Comparison of ENCODE assay signal across 27 mouse cellular contexts in the genomic region with DNA sequence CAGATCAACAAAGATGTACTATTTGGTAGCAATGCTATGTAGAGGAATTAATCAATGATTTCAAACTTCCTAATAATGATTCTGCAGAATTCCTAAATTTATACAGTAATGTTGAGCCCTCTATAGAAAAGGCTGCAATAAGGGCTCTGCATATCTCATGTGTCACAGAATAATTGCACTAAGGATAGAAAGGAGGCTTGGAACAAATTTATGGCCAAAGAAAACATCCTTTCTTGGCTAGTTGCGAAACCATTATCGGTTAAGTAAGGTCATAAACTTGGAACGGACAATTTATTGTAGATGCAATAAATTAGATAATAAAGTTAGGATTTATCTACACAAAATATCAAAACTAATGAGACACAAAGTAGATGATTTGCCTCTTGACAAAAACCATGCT. TPM values are rescaled to one million over a fixed set of nuclear protein-coding genes. Genes with fewer than 3 reads are reported as not detected.
DNase-seq lines count a peak whose midpoint lies in the region; ATAC-seq and TF ChIP-seq lines count a peak whose summit lies in the region.
"Had no signal": no experiment of that assay in that cellular context is flagged by ENCODE, and none has a peak within 500 bp of the region (broad histone marks: within the 10 kb centered on the region; RNA-seq: fewer than 3 reads in every experiment).

No protein-coding gene starts in this region.

- H3K79me2 ChIP-seq in C2C12 (ENCODE audit: control insufficient read depth, insufficient read depth) (no peaks in the 10 kb centered on the region), myocyte (ENCODE audit: control insufficient read depth, insufficient read depth) (no peaks in the 10 kb centered on the region)

- H3K4me3 ChIP-seq in kidney, adult 2 months (ENCODE audit: insufficient read depth, low read depth, low read length) = no peak overlapping the region
- H3K4me3 ChIP-seq in kidney, embryonic 16.5 days (ENCODE audit: low read length) = no peak overlapping the region
- no peak overlapping the region for H3K4me3 ChIP-seq in C2C12 (ENCODE audit: insufficient read depth, poor library complexity, severe bottlenecking)
- H3K4me3 ChIP-seq in myocyte = no peak overlapping the region
- H3K4me3 ChIP-seq: embryonic facial prominence, embryonic 10.5 days; embryonic facial prominence, embryonic 13.5 days; forebrain, embryonic 10.5 days; forebrain, embryonic 13.5 days; gastrocnemius, adult 2 months; hindbrain, embryonic 12.5 days; hindbrain, embryonic 15.5 days had no signal

- ATAC-seq in kidney, embryonic 16.5 days (ENCODE audit: low FRiP score, low TSS enrichment) = peak; percentile 84; the same call in 1 of the 2 replicates
- ATAC-seq: forebrain, embryonic 13.5 days; forebrain, embryonic 16.5 days had no signal

- no peak overlapping the region for H3K27ac ChIP-seq in kidney, adult 2 months (ENCODE audit: insufficient read depth, low read depth, low read length)
- H3K27ac ChIP-seq in kidney, embryonic 16.5 days (ENCODE audit: low read length) = no peak overlapping the region
- H3K27ac ChIP-seq: embryonic facial prominence, embryonic 10.5 days; embryonic facial prominence, embryonic 13.5 days; forebrain, embryonic 10.5 days; forebrain, embryonic 13.5 days; gastrocnemius, adult 2 months; hindbrain, embryonic 12.5 days; hindbrain, embryonic 15.5 days had no signal

- no peak overlapping the region for H3ac ChIP-seq in C2C12 (ENCODE audit: control insufficient read depth, insufficient read length, low read depth)
- no peak overlapping the region for H3ac ChIP-seq in myocyte (ENCODE audit: control insufficient read depth, insufficient read length)

- DNase-seq in kidney, adult 2 months = peak; percentile 13
- DNase-seq in kidney, postnatal 25 days = no peak
- no peak for DNase-seq in kidney, adult 8-10 months
- DNase-seq in lung, postnatal 25 days (ENCODE audit: low spot score) = no peak
- DNase-seq: adrenal gland, adult 8-10 months; adrenal gland, postnatal 25 days; cerebellum, adult 11-12 months; cerebellum, adult 8-10 months; cerebellum, postnatal 10 days; cerebellum, postnatal 36 days; embryo, embryonic 11 days; gastrocnemius, adult 2 months; gastrocnemius, postnatal 14 days; heart, adult 11 months had no signal

- H3K9me3 ChIP-seq in kidney, embryonic 16.5 days (ENCODE audit: low read length) = no peaks in the 10 kb centered on the region
- H3K9me3 ChIP-seq: embryonic facial prominence, embryonic 10.5 days; embryonic facial prominence, embryonic 13.5 days; forebrain, embryonic 10.5 days; forebrain, embryonic 13.5 days; hindbrain, embryonic 12.5 days; hindbrain, embryonic 15.5 days had no signal

- TF ChIP-seq CTCF in kidney, adult 2 months (conservative IDR thresholded peaks at IDR 0.05; ENCODE audit: insufficient read depth, insufficient read length, low read depth, low read length) = no peak
- no peak for TF ChIP-seq CTCF in C2C12 (IDR thresholded peaks at IDR 0.05; ENCODE audit: control insufficient read depth, insufficient read depth, insufficient read length)

- H3K27me3 ChIP-seq in kidney, adult 2 months (replicated peaks; ENCODE audit: control insufficient read depth, insufficient read depth, low read length) = no peaks in the 10 kb centered on the region
- no peaks in the 10 kb centered on the region for H3K27me3 ChIP-seq in kidney, embryonic 16.5 days (ENCODE audit: insufficient read depth, low read length)
- H3K27me3 ChIP-seq in C2C12 (ENCODE audit: control insufficient read depth, insufficient read depth, insufficient read length) (no peaks in the 10 kb centered on the region), myocyte (ENCODE audit: control insufficient read depth, insufficient read depth, insufficient read length) (no peaks in the 10 kb centered on the region)
- H3K27me3 ChIP-seq: CH12.LX; embryonic facial prominence, embryonic 13.5 days; forebrain, embryonic 13.5 days; hindbrain, embryonic 12.5 days; hindbrain, embryonic 15.5 days had no signal

- H3K79me3 ChIP-seq in C2C12 (ENCODE audit: low read depth) = no peaks in the 10 kb centered on the region

- no peak for TF ChIP-seq POLR2A in kidney, adult 2 months (IDR thresholded peaks at IDR 0.05; ENCODE audit: low read depth, low read length)
- no peak for TF ChIP-seq POLR2A in myocyte (IDR thresholded peaks at IDR 0.05; ENCODE audit: insufficient read length, low read depth)

- no peaks in the 10 kb centered on the region for H3K4me1 ChIP-seq in kidney, adult 2 months (ENCODE audit: control insufficient read depth, insufficient read depth, low read length)
- no peaks in the 10 kb centered on the region for H3K4me1 ChIP-seq in kidney, embryonic 16.5 days (ENCODE audit: insufficient read depth, low read length)
- H3K4me1 ChIP-seq: embryonic facial prominence, embryonic 10.5 days; embryonic facial prominence, embryonic 13.5 days; forebrain, embryonic 10.5 days; forebrain, embryonic 13.5 days; hindbrain, embryonic 12.5 days; hindbrain, embryonic 15.5 days had no signal

- WGBS in kidney, adult 2 months = 32% methylated on average over 3 of the region's 3 CpGs
- 26% methylated on average over 3 of the region's 3 CpGs for WGBS in kidney, embryonic 16.5 days

- no peak overlapping the region for H3K4me2 ChIP-seq in kidney, embryonic 16.5 days (replicated peaks; ENCODE audit: low read depth, low read length)
- H3K4me2 ChIP-seq in myocyte (ENCODE audit: low read depth) = no peak overlapping the region
- H3K4me2 ChIP-seq: embryonic facial prominence, embryonic 13.5 days; forebrain, embryonic 13.5 days; heart, embryonic 11.5 days; hindbrain, embryonic 12.5 days; hindbrain, embryonic 15.5 days had no signal

- no peaks in the 10 kb centered on the region for H3K36me3 ChIP-seq in kidney, adult 2 months (ENCODE audit: control insufficient read depth, insufficient read depth, low read length)
- no peaks in the 10 kb centered on the region for H3K36me3 ChIP-seq in kidney, embryonic 16.5 days (ENCODE audit: insufficient read depth, low read length)
- H3K36me3 ChIP-seq in C2C12 (ENCODE audit: control insufficient read depth, insufficient read depth) = no peaks in the 10 kb centered on the region
- no peaks in the 10 kb centered on the region for H3K36me3 ChIP-seq in myocyte (ENCODE audit: control insufficient read depth, insufficient read depth)
- H3K36me3 ChIP-seq: embryonic facial prominence, embryonic 10.5 days; embryonic facial prominence, embryonic 13.5 days; forebrain, embryonic 10.5 days; G1E; hindbrain, embryonic 12.5 days; hindbrain, embryonic 15.5 days had no signal

- H3K9ac ChIP-seq in kidney, embryonic 16.5 days (replicated peaks; ENCODE audit: low read length) = no peak overlapping the region
- H3K9ac ChIP-seq: embryonic facial prominence, embryonic 13.5 days; forebrain, embryonic 13.5 days; hindbrain, embryonic 12.5 days; hindbrain, embryonic 15.5 days had no signal

TF ChIP-seq in C2C12, 6 proteins besides CTCF, POLR2A, EP300 and RAD21:
- peak; percentile 51 for TF ChIP-seq CEBPB (IDR thresholded peaks at IDR 0.05; ENCODE audit: low read depth)
- TF ChIP-seq MYOG (IDR thresholded peaks at IDR 0.05; ENCODE audit: control insufficient read depth, extremely low read depth, insufficient read length) = no peak

TF ChIP-seq in myocyte, 11 proteins besides CTCF, POLR2A, EP300 and RAD21:
- TF ChIP-seq CEBPB (IDR thresholded peaks at IDR 0.05; ENCODE audit: insufficient read depth, poor library complexity, severe bottlenecking) (peak; percentile 59; the same call in 1 of the 2 replicates), SRF (IDR thresholded peaks at IDR 0.05; ENCODE audit: control insufficient read depth, insufficient read length, low read depth) (no peak), MYOG (IDR thresholded peaks at IDR 0.05; ENCODE audit: control insufficient read depth in 1 of 3, insufficient read depth in 1 of 3, insufficient read length in 2 of 3, low read depth in 2 of 3) (no peak), TCF3 (IDR thresholded peaks at IDR 0.05; ENCODE audit: insufficient read length, low read depth) (no peak), USF1 (IDR thresholded peaks at IDR 0.05; ENCODE audit: low read depth) (no peak), E2F4 (IDR thresholded peaks at IDR 0.05; ENCODE audit: insufficient read depth) (no peak), POLR2AphosphoS2 (IDR thresholded peaks at IDR 0.05; ENCODE audit: insufficient read length, low read depth) (no peak)

RNA-seq across cellular contexts. Expression of a gene that starts 24.8 kb away (rescaled TPM):
- 0.03 and 0.06 TPM in 2 replicates for polyA plus RNA-seq in kidney, adult 2 months (2012; rRNA removed)
- 1.0 and 1.3 TPM in 2 replicates for polyA plus RNA-seq in kidney, embryonic 16.5 days (2015; fragmentation: Nextera tagmentation; extraction: Ambion mirVana)
- not detected for polyA plus RNA-seq in C2C12 (2012; fragmentation: generic; extraction: Trizol)
- not detected for polyA plus RNA-seq in myocyte (2012; fragmentation: generic; extraction: Trizol)
- polyA plus RNA-seq: G1E had no signal
